Mouse (Mus musculus): ENCODE data around the gene Pck2.

Pck2 gene

DNA sequence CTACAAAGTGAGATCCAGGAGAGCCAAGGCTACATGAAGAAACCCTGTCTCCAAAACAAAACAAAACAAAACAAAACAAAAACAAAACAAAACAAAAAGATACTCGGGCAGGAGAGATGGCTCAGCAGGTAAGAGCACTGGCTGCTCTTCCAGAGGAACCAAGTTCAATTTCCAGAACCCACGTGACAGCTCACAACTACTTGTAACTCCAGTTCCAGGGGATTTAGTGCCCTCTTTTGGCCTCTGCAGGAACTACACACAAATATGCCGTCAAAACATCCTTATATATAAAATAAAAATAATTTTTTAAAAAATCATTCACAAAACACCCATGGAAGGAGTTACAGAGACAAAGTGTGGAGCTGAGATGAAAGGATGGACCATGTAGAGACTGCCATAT, 12.1 kb upstream of the Pck2 start:
- DNase-seq (ENCODE audit: low read depth): peak; percentile 81

DNA sequence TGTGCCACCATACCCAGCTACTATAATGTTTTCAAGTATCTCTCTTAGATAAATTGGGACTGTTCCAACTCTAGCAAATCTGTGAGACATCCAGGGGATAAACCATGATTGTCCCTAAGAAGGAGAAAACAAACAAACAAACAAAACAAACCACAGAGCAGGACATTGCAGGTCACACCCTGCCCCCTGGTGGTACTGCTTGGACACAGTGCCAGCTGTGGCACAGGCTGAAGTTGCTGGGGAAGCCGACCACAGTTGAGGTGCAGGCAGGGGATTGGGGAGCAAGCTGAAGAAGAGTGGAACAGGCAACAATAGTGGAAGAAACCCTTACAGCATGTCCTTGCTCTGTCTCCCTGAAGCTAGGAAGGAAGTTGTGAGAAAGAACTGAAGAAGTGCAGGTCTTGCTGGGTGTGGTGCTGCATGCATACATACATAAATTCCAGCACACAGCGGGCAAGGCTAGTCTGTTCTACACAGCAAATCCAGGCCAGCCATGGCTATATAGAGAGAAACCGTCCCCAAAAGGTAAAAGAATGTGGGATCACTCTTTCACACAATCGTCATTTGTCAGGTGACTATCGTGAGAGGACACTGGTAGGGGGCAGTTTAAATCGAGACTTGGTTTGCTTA, 3.8 kb upstream of the Pck2 start:
- peak; percentile 60 for DNase-seq (ENCODE audit: low read depth)

DNA sequence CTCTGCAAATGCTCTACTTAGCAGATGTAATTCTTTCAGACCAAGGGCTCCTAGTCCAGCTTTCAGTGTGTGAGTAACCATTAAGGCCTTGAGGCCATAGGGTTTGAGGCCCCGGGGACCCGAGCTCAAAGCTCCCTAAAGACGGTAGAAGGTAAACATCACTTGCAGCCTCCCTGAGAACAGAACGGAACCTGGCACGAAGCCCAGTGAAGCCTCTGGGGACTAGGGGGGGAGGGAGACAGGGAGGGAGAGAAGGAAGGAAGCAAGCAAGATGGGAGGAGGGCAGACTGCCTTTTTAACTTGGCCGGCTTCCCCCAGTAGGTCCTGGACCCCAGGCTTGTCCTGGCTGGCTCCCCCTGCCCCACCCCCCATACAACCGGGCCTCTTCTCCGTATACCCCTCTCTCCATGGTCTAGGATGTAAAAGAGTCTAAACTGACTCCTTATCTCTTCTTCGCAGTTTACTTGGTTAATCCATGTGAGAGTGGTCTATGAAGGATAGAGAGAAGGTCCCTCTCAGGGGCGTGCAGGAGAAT, 788 bp downstream of the Pck2 start:
- peak; percentile 53 for DNase-seq (ENCODE audit: low read depth)

DNA sequence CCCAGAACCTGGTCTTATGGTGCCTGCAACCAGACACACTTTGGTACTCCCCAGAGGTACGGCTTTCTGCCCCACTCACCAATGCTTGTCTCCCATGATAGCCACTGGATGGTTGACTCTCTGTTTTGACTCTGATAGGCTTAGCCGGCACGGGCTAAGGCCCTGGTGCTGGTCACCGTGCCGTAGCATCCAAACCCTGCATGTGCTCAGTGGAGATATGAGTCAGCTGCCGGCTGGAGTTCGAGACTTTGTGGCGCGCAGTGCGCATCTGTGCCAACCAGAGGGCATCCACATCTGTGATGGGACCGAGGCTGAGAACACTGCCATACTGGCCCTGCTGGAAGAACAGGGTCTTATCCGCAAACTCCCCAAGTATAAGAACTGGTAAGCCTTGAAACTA, 2.2 kb downstream of the Pck2 start:
- DNase-seq (ENCODE audit: low read depth): no peak

DNA sequence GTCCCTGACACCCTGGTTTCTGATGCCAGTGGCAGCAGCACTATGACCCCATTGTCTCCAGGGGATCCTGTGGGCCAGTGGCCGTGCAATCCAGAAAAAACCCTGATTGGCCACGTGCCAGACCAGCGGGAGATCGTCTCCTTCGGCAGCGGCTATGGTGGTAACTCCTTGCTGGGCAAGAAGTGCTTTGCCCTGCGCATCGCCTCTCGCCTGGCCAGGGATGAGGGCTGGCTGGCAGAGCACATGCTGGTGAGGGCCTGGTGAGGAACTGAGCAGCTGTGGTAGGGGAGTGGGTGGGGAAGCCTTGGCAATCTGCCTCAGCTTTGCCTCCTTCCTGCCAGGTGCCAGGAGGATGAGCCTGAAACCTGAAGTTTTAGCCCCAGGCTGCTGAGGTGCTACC, 4.3 kb downstream of the Pck2 start:
- DNase-seq (ENCODE audit: low read depth): no peak

DNA sequence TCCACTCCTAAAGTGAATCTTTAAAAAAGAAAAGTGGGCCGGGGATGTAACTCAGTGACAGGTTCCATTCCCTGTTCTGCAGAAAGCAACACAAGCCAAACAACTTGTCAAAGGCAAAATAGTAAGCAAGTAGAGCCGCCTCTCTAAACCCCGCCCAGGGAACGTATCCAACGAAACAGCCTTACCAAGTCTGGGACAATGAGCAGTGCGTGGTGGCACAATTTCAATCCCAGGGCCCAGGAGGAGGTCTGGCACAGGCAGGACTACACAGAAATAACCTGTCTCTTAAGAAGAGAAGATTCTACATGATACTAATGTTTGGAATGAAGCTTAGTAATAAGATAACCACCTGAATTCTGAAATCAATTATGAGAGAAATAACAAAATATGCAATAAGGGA, 10.1 kb downstream of the Pck2 start:
- no peak for DNase-seq (ENCODE audit: low read depth)

DNA sequence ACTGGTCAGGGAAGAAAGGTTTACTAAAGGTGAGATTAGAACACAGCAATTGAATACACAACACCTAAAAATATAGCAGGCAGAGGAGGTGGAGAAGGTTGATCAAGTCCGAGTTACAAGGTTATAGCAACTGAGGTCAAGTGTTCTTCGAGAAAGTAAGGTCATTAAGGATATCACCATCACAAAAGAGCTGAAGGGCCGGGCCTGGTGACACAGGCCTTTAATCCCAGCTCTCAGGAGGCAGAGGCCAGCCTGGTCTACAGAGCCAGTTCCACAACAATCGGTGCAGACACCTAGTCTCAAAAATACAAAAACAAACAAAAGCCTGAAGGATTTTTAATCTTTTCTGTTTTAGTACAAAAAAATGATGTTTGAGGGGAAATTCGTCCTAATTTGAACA, 11.3 kb downstream of the Pck2 start:
- DNase-seq (ENCODE audit: low read depth): no peak

DNA sequence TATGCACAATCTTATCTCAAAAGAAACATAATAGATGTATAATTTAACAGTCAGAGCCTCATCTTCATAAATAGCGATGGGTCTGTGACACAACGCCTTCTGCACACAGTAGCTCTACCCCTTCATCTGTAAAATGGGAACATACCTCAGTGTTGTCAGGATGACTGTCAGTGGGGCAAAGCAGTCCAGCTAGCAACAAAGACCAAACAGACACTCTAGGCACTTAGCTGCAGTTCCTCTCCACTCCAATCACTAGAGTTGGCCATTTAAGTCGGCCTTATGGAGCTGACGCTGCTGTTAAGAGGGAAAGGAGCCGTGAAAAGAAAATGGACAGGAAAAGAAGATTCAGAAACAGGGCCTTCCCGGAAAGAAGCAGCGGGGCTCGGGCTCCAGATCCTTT, 11.7 kb downstream of the Pck2 start:
- no peak for DNase-seq (ENCODE audit: low read depth)

DNA sequence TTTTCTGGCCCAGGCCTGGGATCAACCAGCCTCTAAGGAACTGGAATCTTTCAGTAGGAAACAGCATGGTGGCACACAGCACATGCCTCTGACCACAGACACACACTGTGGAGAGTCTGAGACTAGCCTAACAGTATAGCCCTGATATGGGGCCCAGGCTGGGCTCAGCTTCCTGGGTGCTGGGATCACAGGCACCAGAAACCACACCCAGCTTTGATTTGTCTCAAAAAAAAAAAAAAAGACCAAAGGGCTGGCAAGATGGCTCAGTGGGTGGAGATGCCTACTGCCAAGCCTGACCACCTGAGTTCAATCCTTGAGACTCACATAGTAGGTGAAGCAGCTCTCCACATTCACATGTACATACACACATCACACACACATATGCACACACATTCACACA, 14.6 kb downstream of the Pck2 start:
- DNase-seq (ENCODE audit: low read depth): no peak

DNA sequence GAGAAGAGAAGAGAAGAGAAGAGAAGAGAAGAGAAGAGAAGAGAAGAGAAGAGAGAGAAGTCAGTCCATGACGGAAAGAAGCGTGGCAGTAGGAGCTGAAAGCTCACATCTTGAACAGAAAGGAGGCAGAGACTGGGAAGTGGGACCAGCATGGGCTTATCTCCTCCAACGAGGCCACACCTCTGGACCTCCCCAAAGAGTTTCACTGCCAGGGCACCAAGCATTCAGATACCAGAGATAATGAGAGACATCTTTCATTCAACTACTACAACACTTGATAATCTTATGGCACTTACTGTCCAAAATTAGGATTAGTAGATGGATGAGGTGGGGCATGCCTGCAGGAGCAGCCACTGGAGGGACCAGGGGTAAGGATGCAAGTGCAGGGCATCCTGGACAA, 15.7 kb downstream of the Pck2 start:
- no peak for DNase-seq (ENCODE audit: low read depth)

DNA sequence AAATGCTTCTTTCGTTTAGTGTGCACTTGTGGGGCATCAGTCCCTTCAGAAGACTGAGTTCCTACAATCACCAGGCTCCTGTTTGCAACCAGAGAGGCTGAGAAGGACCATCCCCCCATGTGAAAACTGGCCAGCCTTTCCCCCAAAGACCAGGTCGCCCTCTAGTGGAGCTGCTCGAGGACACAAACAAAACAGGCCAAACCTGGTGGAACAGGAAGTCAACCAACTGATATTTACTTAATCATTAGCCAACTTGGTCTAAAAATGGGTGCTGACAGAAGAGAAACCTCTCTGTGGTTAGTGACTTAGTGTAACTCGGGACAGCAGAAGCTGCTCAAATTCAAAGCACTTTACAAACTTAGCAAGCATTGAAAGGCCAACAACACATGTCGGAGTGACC, 16.9 kb downstream of the Pck2 start:
- DNase-seq (ENCODE audit: low read depth): peak; percentile 89

DNA sequence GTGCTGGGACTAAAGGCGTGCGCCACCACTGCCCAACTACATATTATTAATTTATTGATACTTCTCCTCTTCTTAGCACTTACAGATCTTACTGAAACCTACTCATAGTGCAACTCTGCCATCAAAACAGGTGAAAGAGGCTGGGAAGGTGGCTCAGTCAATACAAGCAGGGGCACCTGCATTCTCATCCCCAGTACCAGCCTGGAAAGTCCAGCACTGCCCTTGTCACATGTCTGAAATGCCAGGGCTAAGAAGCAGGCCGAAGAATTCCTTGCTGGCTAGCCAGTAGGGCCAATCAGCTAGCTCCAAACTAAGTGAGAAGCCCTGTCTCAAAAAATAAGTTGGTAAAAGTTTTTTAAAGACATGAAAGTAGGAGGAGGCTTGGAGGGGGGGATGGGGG, 17.5 kb downstream of the Pck2 start:
- DNase-seq (ENCODE audit: low read depth): peak; percentile 32

DNA sequence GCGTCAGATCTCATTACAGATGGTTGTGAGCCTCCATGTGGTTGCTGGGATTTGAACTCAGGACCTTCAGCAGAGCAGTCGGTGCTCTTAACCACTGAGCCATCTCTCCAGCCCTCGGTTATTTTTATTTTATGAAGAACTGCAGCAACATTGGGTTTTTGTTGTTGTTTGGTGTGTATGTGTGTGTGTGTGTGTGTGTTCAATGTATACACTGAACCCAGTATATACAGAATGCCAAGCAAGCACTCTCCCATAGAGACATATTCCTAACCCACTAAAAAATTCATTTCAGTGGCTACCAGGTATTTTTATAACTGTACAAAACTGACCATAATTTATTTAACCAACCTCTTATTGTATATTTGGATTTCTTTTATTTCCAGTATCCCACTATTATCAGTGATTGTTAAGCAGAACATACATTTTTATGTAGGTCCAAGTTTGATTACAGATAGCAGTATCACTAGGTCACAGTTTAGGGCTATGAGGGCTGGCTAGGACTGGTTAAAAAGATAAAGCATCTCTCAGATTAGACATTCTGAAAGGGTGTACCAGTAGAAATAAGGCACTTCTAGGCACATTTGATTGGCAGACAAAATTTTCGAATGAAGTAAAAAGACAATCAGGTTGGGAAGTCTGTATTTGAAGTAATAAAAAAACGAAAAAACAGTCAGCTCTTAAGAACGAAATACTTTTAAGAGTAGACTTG, 18.8 kb downstream of the Pck2 start:
- DNase-seq (ENCODE audit: low read depth): peak; percentile 23

DNA sequence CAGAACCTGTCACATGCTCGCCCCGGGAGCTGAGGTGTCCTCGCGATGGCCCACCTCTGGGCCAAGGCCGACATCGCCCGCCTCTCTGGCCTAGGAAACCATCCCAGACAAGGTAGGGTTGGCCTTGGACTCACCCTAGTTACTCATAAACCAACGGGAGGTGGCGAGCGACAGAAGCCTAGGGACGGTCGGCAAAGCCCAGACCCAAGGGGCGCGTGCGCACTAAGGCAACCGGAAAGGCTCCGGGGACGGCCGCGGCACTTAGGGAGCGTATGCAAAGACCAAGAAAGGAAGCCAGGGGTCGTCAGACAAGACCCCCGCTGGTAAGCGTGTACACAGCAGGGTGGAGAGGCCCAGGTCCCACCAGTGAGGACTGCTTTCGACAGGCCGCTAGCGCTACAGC, 19.7 kb downstream of the Pck2 start, which contains the start of gene Dcaf11:
Gene Dcaf11, plus strand, starts transcription at position 208 of the 403 bp plus-strand sequence.
- DNase-seq (ENCODE audit: low read depth): peak; percentile 94

DNA sequence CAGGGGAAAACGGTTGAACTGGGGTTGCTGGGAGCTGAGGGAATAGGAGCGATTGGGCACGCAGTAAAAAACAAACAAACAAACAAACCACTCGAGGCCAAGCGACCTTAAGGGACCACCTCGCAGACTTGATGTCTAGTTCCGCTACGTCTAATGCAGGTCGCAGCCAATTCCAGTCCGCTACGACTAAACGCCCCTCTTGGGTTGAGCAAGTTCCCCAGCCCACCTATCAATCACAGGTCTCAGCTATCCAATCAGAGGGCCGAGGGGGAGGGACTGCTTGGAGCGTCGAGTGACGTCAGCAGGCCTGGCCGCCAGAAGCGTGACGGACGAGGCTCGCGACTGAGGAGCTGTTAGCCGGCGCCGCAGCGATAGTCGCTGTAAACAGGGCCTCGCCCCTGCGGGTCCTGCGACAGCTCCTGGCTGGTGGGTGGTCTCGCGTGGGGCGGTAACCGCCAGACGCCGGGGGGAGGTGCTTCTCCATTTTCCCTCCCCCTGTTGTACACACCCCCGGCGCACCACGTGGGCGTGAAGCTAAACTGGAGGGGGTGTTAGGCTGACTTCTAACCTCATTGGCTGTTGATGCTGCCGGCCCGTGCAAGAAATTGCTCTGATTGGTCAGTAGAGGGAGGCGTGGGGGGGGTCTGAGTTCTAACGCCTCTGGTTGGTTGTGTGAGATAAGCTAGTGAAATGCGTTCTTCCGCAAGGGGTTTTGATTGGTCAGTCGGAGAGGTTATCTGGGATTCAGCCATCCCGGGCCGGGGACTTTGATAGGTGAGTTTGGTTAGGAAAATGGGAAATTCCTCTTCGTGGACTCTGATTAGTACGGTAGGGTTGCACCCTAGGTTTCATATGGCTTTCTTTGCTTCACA, 20.4 kb downstream of the Pck2 start, which contains the start of gene A730061H03Rik:
Gene A730061H03Rik, minus strand, starts transcription at position 205 of the 872 bp plus-strand sequence.
- peak; percentile 99 for DNase-seq (ENCODE audit: low read depth)

DNA sequence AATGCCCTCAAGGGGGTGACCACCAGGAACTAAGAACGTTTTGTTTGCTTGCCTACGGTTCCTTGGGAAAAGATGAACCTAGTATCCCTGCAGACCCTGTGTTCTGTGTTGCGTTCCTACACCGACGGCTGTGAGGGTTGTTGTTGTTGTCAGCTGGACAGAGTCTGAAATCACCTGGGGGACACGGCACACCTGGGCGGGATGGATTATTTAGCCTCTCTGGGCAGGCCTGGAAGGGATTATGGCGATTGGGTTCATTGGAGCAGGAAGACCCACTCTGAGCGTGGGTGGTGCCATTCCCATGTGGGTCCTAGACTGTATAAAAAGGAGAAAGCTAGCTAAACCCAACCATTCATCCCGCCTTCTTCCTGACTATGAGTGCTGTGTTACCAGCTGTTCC, 21.8 kb downstream of the Pck2 start:
- DNase-seq (ENCODE audit: low read depth): no peak

DNA sequence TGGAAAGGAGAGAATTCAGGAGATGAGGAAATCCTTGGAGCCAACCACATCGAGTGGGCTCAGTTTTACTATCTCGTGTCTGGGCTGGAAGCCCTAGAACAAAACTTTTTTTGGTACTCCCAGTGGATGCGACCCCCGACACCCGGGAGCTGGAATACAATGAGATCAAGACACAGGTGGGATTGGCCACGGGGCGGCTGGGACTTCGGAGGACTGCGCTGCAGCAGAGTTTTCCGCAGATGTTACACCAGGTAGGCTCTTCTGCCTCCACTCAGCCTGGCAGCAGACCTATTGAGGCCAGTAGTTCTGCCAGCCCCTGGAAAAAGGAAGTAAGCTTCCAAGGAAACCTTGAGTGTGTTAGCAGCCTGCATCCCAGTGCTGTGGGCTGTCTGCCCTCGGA, 23.2 kb downstream of the Pck2 start:
- no peak for DNase-seq (ENCODE audit: low read depth)

DNA sequence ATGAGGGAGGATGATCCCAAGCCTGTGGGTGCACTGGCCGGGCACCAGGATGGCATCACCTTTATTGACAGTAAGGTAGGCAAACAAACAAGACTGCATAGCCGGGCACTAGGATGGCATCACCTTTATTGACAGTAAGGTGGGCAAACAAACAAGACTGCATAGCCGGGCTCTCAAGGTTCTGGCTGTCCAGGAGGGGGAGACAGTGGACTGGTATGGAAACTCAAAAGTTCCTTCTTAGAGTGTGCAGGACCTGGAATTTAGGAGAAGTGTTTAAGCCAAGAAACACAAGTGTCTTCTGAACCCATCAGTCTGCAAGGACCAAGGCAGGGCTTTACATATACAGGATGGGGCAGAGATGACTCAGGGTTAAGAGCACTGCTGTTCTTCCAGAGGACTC, 25.7 kb downstream of the Pck2 start:
- no peak for DNase-seq (ENCODE audit: low read depth)

DNA sequence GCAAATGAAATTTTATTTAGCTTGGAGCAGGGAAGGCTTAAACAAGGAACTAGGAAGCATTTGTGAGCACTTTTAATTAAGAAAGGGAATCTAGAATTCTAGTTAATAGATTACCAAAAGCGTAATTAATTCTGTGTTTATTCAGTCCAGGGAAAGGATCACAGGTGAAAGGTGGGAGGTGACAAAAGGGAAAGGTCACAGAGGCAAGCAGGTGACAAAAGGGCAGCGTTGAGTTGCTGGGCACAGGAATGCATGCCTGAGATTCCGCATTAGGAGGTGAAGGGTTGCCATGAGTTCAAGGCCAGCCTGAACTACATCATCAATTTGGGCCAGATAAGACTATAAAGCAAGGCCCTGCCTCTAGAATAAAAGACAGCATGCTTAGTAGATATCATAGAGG, 27.4 kb downstream of the Pck2 start:
- no peak for DNase-seq (ENCODE audit: low read depth)

DNA sequence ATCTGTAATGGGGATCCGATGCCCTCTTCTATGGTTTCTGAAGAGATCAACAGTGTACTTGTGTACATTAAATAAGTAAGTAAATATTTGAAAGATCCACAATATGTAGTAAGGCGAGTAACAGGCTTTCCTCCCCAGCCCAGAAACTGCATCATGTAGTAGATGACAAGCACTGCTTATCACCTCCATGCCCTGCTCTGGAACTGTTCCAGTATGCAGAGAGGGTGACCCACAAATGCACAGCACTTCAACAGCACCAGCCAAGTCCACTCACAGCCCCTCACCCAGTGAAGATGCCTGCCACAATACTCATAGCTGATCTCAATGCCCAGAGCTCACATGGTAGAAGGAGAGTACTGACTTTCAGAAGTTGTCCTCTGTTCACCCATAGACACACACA, 30.5 kb downstream of the Pck2 start:
- no peak for DNase-seq (ENCODE audit: low read depth)

DNA sequence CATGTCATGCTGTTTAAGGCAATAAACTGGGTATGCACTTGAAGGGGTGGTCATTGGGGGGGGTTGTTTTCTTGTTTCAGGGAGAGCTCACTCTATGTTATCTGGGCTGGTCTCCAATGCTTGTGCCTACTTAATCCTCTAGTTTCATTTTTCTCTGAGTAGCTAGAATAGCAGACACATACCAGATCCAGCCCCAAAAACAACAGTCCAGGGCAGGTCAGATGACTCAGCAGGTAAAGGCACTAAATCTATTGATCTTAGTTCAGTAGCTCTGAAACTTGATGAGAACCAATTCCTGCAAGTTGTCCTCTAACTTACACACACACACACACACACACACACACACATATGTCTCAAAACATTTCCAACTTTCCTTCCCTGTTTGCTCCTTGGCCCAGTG, 31.7 kb downstream of the Pck2 start:
- DNase-seq (ENCODE audit: low read depth): no peak

DNA sequence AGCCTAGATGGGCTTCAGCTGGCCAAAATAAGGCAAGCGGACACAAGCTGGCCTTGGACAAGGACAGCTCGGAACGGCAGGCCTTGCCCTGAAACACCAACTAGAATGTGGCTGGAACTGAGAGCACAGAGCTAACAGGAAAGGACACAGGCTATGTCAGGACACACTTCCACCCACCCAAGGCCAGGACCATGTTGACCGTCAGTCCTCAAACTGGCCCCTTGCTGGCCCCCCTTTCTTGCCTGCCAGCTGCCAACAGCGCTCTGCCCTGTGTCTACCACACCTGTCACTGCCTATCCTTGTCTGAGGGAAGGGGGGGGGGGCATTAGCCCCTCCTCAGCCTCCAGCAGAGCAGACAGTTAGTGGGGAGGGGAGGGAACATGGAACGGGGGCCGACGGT, 35.2 kb downstream of the Pck2 start, which contains the start of gene Fitm1:
Gene Fitm1, plus strand, starts transcription at position 316 of the 400 bp plus-strand sequence.
- no peak for DNase-seq (ENCODE audit: low read depth)

DNA sequence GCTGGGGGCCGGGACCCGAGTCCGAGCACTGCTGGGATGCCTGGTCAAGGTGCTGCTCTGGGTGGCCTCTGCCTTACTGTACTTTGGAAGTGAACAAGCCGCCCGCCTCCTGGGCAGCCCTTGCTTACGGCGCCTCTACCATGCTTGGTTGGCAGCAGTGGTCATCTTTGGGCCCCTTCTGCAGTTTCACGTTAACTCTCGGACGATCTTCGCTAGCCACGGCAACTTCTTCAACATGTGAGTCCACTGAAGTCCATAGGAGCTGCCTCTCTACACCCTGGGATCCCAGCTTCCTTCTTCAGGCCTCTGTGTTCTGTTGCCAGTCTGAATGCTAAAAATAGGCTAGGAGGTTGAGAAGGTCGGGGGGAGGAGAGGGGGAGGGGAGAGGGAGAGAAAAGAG, 35.6 kb downstream of the Pck2 start:
- DNase-seq (ENCODE audit: low read depth): no peak

Data from induced T-regulatory cell, adult 2 months (primary cell).